Mouse (Mus musculus): ENCODE results near the gene Gm3278. TPM values are rescaled to one million over a fixed set of nuclear protein-coding genes. Genes with fewer than 3 reads are reported as not detected.
A peak's percentile ranks its signal among the peaks of the same experiment; 100 is the strongest.
"Not testable (repeated sequence)": the region's sequence is repeated elsewhere in the genome, so short reads cannot be mapped to it uniquely, and the experiment has no call there.

Gm3278 gene
- polyA plus RNA-seq (2015; fragmentation: Nextera tagmentation; extraction: Ambion mirVana), result not detected in 2 replicates

GRCm38 (mm10) chr14:4892116-4892515 lies at the start of gene Gm3278:
Gm3278 (plus strand) TSS chr14:4892416.
- not testable (repeated sequence) for ATAC-seq (ENCODE audit: low read depth)
- WGBS (ENCODE audit: insufficient replicate concordance), result 25% methylated on average over 1 of the region's 3 CpGs

DNA sequence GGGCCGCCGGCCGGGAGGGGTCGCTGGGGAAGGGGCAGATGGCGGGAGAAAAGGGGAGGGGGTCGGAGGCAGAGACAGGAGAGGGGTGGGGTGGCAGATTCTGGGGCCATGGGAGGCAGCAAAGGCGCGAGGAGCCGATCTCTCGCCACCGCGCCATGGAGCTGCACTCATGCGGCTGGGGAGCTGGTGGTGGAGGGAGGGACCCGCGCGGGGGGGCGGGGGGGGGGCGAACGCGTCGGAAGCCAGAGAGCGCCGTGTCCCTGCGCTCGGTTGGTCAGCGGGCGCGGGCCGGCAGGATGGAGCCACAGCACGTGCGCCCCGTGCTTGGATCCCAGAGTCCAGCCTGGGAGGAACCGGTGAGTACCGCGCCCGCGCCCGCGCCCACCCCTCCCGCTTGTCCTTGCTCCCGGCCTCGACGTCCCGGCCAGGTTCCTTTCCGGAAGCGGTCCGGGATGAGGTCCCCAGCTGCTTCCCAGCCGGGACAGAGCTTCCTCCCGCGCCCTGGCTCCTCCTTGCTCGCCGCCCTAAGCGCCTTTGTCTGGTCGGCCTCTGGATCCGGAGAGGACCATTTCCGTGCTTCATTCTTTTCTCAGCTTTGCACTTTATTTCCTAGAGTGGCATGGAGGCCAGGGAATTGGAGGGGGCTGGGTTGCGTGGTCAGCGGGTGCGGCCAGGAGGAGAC lies 36.8 kb upstream of the Gm3278 start, which contains the start of gene Gm3264:
TSS of gene Gm3264 (plus strand) at position 278 of the 682 bp plus-strand sequence.
- not testable (repeated sequence) for H3K9me3 ChIP-seq (replicated peaks); H3K27me3 ChIP-seq; DNase-seq; H3K4me1 ChIP-seq (replicated peaks); H3K27ac ChIP-seq; H3K4me3 ChIP-seq (replicated peaks); ATAC-seq (ENCODE audit: low read depth); H3K9ac ChIP-seq; H3K36me3 ChIP-seq
- 0 out of 2 replicates have a peak within 1 kb of the TSS, but pooled peaks have one; percentile 8 for H3K4me2 ChIP-seq
- 7% methylated on average over 43 of the region's 59 CpGs for WGBS (ENCODE audit: insufficient replicate concordance)

More at GRCm38 (mm10) chr14:4892116-4892515, at the start of gene Gm3278:
- H3K4me1 ChIP-seq (replicated peaks); H3K9me3 ChIP-seq (replicated peaks); H3K36me3 ChIP-seq; H3K27ac ChIP-seq; H3K4me3 ChIP-seq (replicated peaks); H3K27me3 ChIP-seq; H3K9ac ChIP-seq; H3K4me2 ChIP-seq; DNase-seq: not testable (repeated sequence)

Other genes with a start within 250 kb of the Gm3278 start
- not detected in 2 replicates for gene Gm3239, start 228.2 kb upstream of the Gm3278 start, polyA plus RNA-seq (2015; fragmentation: Nextera tagmentation; extraction: Ambion mirVana)
- not detected in 2 replicates for gene Gm7876, start 183.2 kb upstream of the Gm3278 start, polyA plus RNA-seq (2015; fragmentation: Nextera tagmentation; extraction: Ambion mirVana)
- gene Gm3252, start 165.6 kb upstream of the Gm3278 start, polyA plus RNA-seq (2015; fragmentation: Nextera tagmentation; extraction: Ambion mirVana), result not detected in 2 replicates
- gene Gm9602, start 116.1 kb upstream of the Gm3278 start, polyA plus RNA-seq (2015; fragmentation: Nextera tagmentation; extraction: Ambion mirVana), result not detected in 2 replicates
- gene Gm3269, start 54.3 kb upstream of the Gm3278 start, polyA plus RNA-seq (2015; fragmentation: Nextera tagmentation; extraction: Ambion mirVana), result not detected in 2 replicates
- not detected in 2 replicates for gene Gm3264, start 36.8 kb upstream of the Gm3278 start, polyA plus RNA-seq (2015; fragmentation: Nextera tagmentation; extraction: Ambion mirVana)
- not detected in 2 replicates for gene Gm8297, start 91.5 kb downstream of the Gm3278 start, polyA plus RNA-seq (2015; fragmentation: Nextera tagmentation; extraction: Ambion mirVana)
- gene Gm3298, start 123.5 kb downstream of the Gm3278 start, polyA plus RNA-seq (2015; fragmentation: Nextera tagmentation; extraction: Ambion mirVana), result not detected in 2 replicates
- gene 4930555G01Rik, start 158.2 kb downstream of the Gm3278 start, polyA plus RNA-seq (2015; fragmentation: Nextera tagmentation; extraction: Ambion mirVana), result not detected in 2 replicates
- not detected in 2 replicates for gene Gm8281, start 178.6 kb downstream of the Gm3278 start, polyA plus RNA-seq (2015; fragmentation: Nextera tagmentation; extraction: Ambion mirVana)
- gene Gm8279, start 239.1 kb downstream of the Gm3278 start, polyA plus RNA-seq (2015; fragmentation: Nextera tagmentation; extraction: Ambion mirVana), result not detected in 2 replicates